Mouse (Mus musculus): ENCODE results near the gene BC048671. TPM values are rescaled to one million over a fixed set of nuclear protein-coding genes. Genes with fewer than 3 reads are reported as not detected.

The BC048671 gene
- polyA plus RNA-seq, 1 experiment from 2014 or later, result not detected

Other genes starting within 250 kb of the BC048671 start
- gene Vmn1r49, start 222.7 kb upstream of the BC048671 start, polyA plus RNA-seq (2015; fragmentation: Nextera tagmentation; extraction: Ambion mirVana), result not detected in 2 replicates
- not detected in 2 replicates for gene Vmn1r50, start 199.8 kb upstream of the BC048671 start, polyA plus RNA-seq (2015; fragmentation: Nextera tagmentation; extraction: Ambion mirVana)
- gene Vmn1r51, start 178.6 kb upstream of the BC048671 start, polyA plus RNA-seq (2015; fragmentation: Nextera tagmentation; extraction: Ambion mirVana), result 0.06 TPM in 1 of 2 replicates, not detected in the other
- gene Vmn1r52, start 126.4 kb upstream of the BC048671 start, polyA plus RNA-seq (2015; fragmentation: Nextera tagmentation; extraction: Ambion mirVana), result not detected in 2 replicates
- gene V1ra8, start 98.4 kb upstream of the BC048671 start, polyA plus RNA-seq (2015; fragmentation: Nextera tagmentation; extraction: Ambion mirVana), result not detected in 2 replicates
- gene Vmn1r53, start 76.8 kb upstream of the BC048671 start, polyA plus RNA-seq (2015; fragmentation: Nextera tagmentation; extraction: Ambion mirVana), result not detected in 2 replicates
- not detected in 2 replicates for gene Vmn1r54, start 54.9 kb upstream of the BC048671 start, polyA plus RNA-seq (2015; fragmentation: Nextera tagmentation; extraction: Ambion mirVana)
- gene Chst13, start 24.0 kb downstream of the BC048671 start, polyA plus RNA-seq (2015; fragmentation: Nextera tagmentation; extraction: Ambion mirVana), result not detected in 2 replicates
- not detected in 2 replicates for gene Uroc1, start 32.1 kb downstream of the BC048671 start, polyA plus RNA-seq (2015; fragmentation: Nextera tagmentation; extraction: Ambion mirVana)
- gene Zxdc, start 68.3 kb downstream of the BC048671 start, polyA plus RNA-seq (2015; fragmentation: Nextera tagmentation; extraction: Ambion mirVana), result 11.6 and 12.7 TPM in 2 replicates
- 7.8 and 8.1 TPM in 2 replicates for gene Cfap100, start 127.6 kb downstream of the BC048671 start, polyA plus RNA-seq (2015; fragmentation: Nextera tagmentation; extraction: Ambion mirVana)
- 13.6 and 15.5 TPM in 2 replicates for gene Klf15, start 161.4 kb downstream of the BC048671 start, polyA plus RNA-seq (2015; fragmentation: Nextera tagmentation; extraction: Ambion mirVana)
- 49.9 and 58.7 TPM in 2 replicates for gene Aldh1l1, start 185.2 kb downstream of the BC048671 start, polyA plus RNA-seq (2015; fragmentation: Nextera tagmentation; extraction: Ambion mirVana)

Data from midbrain, embryonic 15.5 days (tissue).